Comparison of ENCODE assay signal across 10 mouse cellular contexts in the genomic region with DNA sequence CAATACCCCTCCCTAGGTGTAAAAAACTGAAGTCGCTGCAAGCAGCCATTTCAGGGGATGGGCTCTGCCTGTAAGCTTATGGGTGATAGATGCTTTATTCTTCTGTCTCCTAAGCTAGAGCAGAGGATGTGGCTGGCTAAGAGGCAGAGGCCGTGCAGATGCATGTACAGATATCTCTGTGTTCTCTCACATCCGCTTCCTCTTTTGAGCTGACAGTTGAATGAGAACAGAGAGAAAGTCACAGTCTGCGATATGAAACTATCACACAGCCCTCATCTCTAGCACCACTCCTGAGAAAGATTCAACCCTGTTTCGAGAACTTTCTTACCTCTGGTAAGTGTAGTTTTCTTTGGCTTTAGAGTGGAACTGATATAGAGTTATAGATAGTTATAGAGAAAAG. TPM values are rescaled to one million over a fixed set of nuclear protein-coding genes. Genes with fewer than 3 reads are reported as not detected.
A peak's percentile ranks its signal among the peaks of the same experiment; 100 is the strongest.
DNase-seq lines count a peak whose midpoint lies in the region; ATAC-seq and TF ChIP-seq lines count a peak whose summit lies in the region.
"Had no signal": no experiment of that assay in that cellular context is flagged by ENCODE, and none has a peak within 500 bp of the region (broad histone marks: within the 10 kb centered on the region; RNA-seq: fewer than 3 reads in every experiment).

A gene (plus strand): TSS at position 234 of the 400 bp plus-strand sequence.

- intact Hi-C loops in heart, postnatal 10 days (cut with DNase I): no loop called here

- TF ChIP-seq CTCF in heart, postnatal 0 days (IDR thresholded peaks at IDR 0.05; ENCODE audit: low read depth): no peak

- no peaks in the 10 kb centered on the region for H3K9me3 ChIP-seq in heart, postnatal 0 days (replicated peaks; ENCODE audit: control insufficient read depth, low read length)
- H3K9me3 ChIP-seq in liver, embryonic 11.5 days (ENCODE audit: control insufficient read depth, low read length): no peaks in the 10 kb centered on the region
- H3K9me3 ChIP-seq in midbrain, embryonic 15.5 days: no peaks in the 10 kb centered on the region
- no peaks in the 10 kb centered on the region for H3K9me3 ChIP-seq in midbrain, embryonic 13.5 days
- H3K9me3 ChIP-seq: forebrain, embryonic 15.5 days; heart, embryonic 13.5 days had no signal

- H3K4me3 ChIP-seq in heart, postnatal 0 days (ENCODE audit: low read depth, low read length): peak within 1 kb of the TSS; percentile 11; the same call in 1 of the 2 replicates
- no peak within 1 kb of the TSS for H3K4me3 ChIP-seq in liver, embryonic 11.5 days (ENCODE audit: low read depth, low read length)
- no peak within 1 kb of the TSS for H3K4me3 ChIP-seq in midbrain, embryonic 15.5 days
- H3K4me3 ChIP-seq in midbrain, embryonic 13.5 days (replicated peaks): no peak within 1 kb of the TSS
- H3K4me3 ChIP-seq: forebrain, embryonic 15.5 days; heart, embryonic 13.5 days had no signal

- H3K27ac ChIP-seq in heart, postnatal 0 days (ENCODE audit: low read depth): no peak within 1 kb of the TSS; the same call in 1 of the 2 replicates
- H3K27ac ChIP-seq in liver, embryonic 11.5 days (ENCODE audit: low read depth, low read length): no peak within 1 kb of the TSS
- H3K27ac ChIP-seq in midbrain, embryonic 15.5 days: no peak within 1 kb of the TSS
- H3K27ac ChIP-seq in midbrain, embryonic 13.5 days: no peak within 1 kb of the TSS
- H3K27ac ChIP-seq: forebrain, embryonic 15.5 days; heart, embryonic 13.5 days had no signal

- ATAC-seq in heart, postnatal 0 days (ENCODE audit: insufficient read depth, low read depth): no peak
- peak; percentile 73 for ATAC-seq in liver, embryonic 11.5 days (replicated peaks; ENCODE audit: low FRiP score)
- peak; percentile 94 for ATAC-seq in monocyte, adult 5-6 weeks (replicated peaks; ENCODE audit: insufficient number of reproducible peaks, low FRiP score, low TSS enrichment, poor library complexity, severe bottlenecking)
- ATAC-seq in midbrain, embryonic 15.5 days (replicated peaks): no peak
- no peak for ATAC-seq in midbrain, embryonic 13.5 days
- ATAC-seq: forebrain, embryonic 15.5 days had no signal

- peak within 1 kb of the TSS; percentile 28; the same call in 1 of the 2 replicates for H3K4me2 ChIP-seq in heart, postnatal 0 days (ENCODE audit: low read depth, low read length)
- H3K4me2 ChIP-seq in liver, embryonic 11.5 days: no peak within 1 kb of the TSS
- no peak within 1 kb of the TSS for H3K4me2 ChIP-seq in midbrain, embryonic 15.5 days
- H3K4me2 ChIP-seq in midbrain, embryonic 13.5 days (replicated peaks): no peak within 1 kb of the TSS
- H3K4me2 ChIP-seq: forebrain, embryonic 15.5 days; heart, embryonic 13.5 days had no signal

- no peak for TF ChIP-seq EP300 in heart, postnatal 0 days (IDR thresholded peaks at IDR 0.05; ENCODE audit: low read depth)

- H3K4me1 ChIP-seq in heart, postnatal 0 days (ENCODE audit: control insufficient read depth, insufficient read depth): no peaks in the 10 kb centered on the region
- no peaks in the 10 kb centered on the region for H3K4me1 ChIP-seq in liver, embryonic 11.5 days (replicated peaks; ENCODE audit: control insufficient read depth, insufficient read depth, low read length)
- H3K4me1 ChIP-seq in midbrain, embryonic 15.5 days: no peaks in the 10 kb centered on the region
- no peaks in the 10 kb centered on the region for H3K4me1 ChIP-seq in midbrain, embryonic 13.5 days (replicated peaks)
- H3K4me1 ChIP-seq: forebrain, embryonic 15.5 days; heart, embryonic 13.5 days had no signal

- no peak within 1 kb of the TSS for H3K9ac ChIP-seq in heart, postnatal 0 days (replicated peaks; ENCODE audit: low read depth, low read length)
- no peak within 1 kb of the TSS for H3K9ac ChIP-seq in liver, embryonic 11.5 days (ENCODE audit: low read depth, low read length)
- no peak within 1 kb of the TSS for H3K9ac ChIP-seq in midbrain, embryonic 15.5 days
- no peak within 1 kb of the TSS for H3K9ac ChIP-seq in midbrain, embryonic 13.5 days (replicated peaks)
- H3K9ac ChIP-seq: forebrain, embryonic 15.5 days; heart, embryonic 13.5 days had no signal

- 53% methylated on average over 5 of the region's 5 CpGs for WGBS in heart, postnatal 0 days
- WGBS in liver, embryonic 11.5 days: 41% methylated on average over 5 of the region's 5 CpGs
- WGBS in midbrain, embryonic 15.5 days: 88% methylated on average over 5 of the region's 5 CpGs
- WGBS in midbrain, embryonic 13.5 days: 89% methylated on average over 5 of the region's 5 CpGs

- DNase-seq in heart, postnatal 0 days (ENCODE audit: low spot score): no peak
- DNase-seq in heart, postnatal 10 days: no peak
- no peak for DNase-seq in liver, embryonic 11.5 days (ENCODE audit: low spot score)
- peak; percentile 76 for DNase-seq in thymus, postnatal 25 days
- DNase-seq in left cerebral cortex, adult 9 months (ENCODE audit: low spot score in 2 of 2): no peak

- no peaks in the 10 kb centered on the region for H3K27me3 ChIP-seq in heart, postnatal 0 days (ENCODE audit: control insufficient read depth, insufficient read depth, low read length)
- H3K27me3 ChIP-seq in liver, embryonic 11.5 days (replicated peaks; ENCODE audit: control insufficient read depth, insufficient read depth, low read length): no peaks in the 10 kb centered on the region
- H3K27me3 ChIP-seq in midbrain, embryonic 15.5 days (replicated peaks): no peaks in the 10 kb centered on the region
- H3K27me3 ChIP-seq in midbrain, embryonic 13.5 days: no peaks in the 10 kb centered on the region
- H3K27me3 ChIP-seq: forebrain, embryonic 15.5 days; heart, embryonic 13.5 days had no signal

- H3K36me3 ChIP-seq in heart, postnatal 0 days (replicated peaks; ENCODE audit: control insufficient read depth, insufficient read depth, low read length): no peaks in the 10 kb centered on the region
- H3K36me3 ChIP-seq in liver, embryonic 11.5 days (ENCODE audit: control insufficient read depth, insufficient read depth, low read length): no peaks in the 10 kb centered on the region
- no peaks in the 10 kb centered on the region for H3K36me3 ChIP-seq in midbrain, embryonic 15.5 days (replicated peaks)
- H3K36me3 ChIP-seq in midbrain, embryonic 13.5 days: no peaks in the 10 kb centered on the region
- H3K36me3 ChIP-seq: forebrain, embryonic 15.5 days; heart, embryonic 13.5 days had no signal

RNA-seq across cellular contexts. Expression of the gene that starts here (rescaled TPM):
- total RNA-seq in heart, postnatal 0 days (2014; rRNA removed; ENCODE audit: low replicate concordance): 3.4 TPM in 1 of 2 replicates, not detected in the other
- 0.10 TPM in 1 of 2 replicates, not detected in the other for polyA plus RNA-seq in heart, postnatal 0 days (2015; fragmentation: Nextera tagmentation; extraction: Ambion mirVana)
- total RNA-seq in heart, postnatal 10 days (2021): under 1 TPM; 0.40 to 0.72 TPM
- 3.3 and 4.4 TPM in 2 replicates for polyA plus RNA-seq in liver, embryonic 11.5 days (2014; fragmentation: Nextera tagmentation; extraction: Ambion mirVana)
- total RNA-seq in monocyte, adult 5-6 weeks (2017): 26.6 to 78.3 TPM (median 40.3 TPM) in 3 replicates
- 0.18 TPM in 1 of 2 replicates, not detected in the other for polyA plus RNA-seq in midbrain, embryonic 15.5 days (2015; fragmentation: Nextera tagmentation; extraction: Ambion mirVana)
- not detected in 2 replicates for polyA plus RNA-seq in midbrain, embryonic 13.5 days (2015; fragmentation: Nextera tagmentation; extraction: Ambion mirVana)
- polyA plus RNA-seq: forebrain, embryonic 15.5 days had no signal

Comparison
In these comparisons a context has a peak if more than half of its experiments do, and no peak if none do; other contexts are left out.
1. ATAC-seq: peak in liver, embryonic 11.5 days (single experiment) and monocyte, adult 5-6 weeks (single experiment); none in heart, postnatal 0 days (single experiment), midbrain, embryonic 15.5 days (single experiment) and midbrain, embryonic 13.5 days (single experiment).